Comparison of ENCODE assay signal across 8 mouse cellular contexts in genomic region chr10:123840061-123840751, GRCm38 (mm10).
DNase-seq lines count a peak whose midpoint lies in the region; ATAC-seq and TF ChIP-seq lines count a peak whose summit lies in the region.

No protein-coding gene starts in this region.

- H3K9ac ChIP-seq in heart, embryonic 14.5 days (ENCODE audit: low read length): no peak overlapping the region
- H3K9ac ChIP-seq in forebrain, embryonic 15.5 days (replicated peaks): no peak overlapping the region

- H3K36me3 ChIP-seq in heart, embryonic 14.5 days (ENCODE audit: control insufficient read depth, insufficient read depth, low read length): no peaks in the 10 kb centered on the region
- no peaks in the 10 kb centered on the region for H3K36me3 ChIP-seq in forebrain, embryonic 15.5 days

- peak overlapping the region; percentile 34 for H3K4me2 ChIP-seq in heart, embryonic 14.5 days (ENCODE audit: low read length)
- peak overlapping the region; percentile 27 for H3K4me2 ChIP-seq in forebrain, embryonic 15.5 days (replicated peaks)

- 26% methylated on average over 13 of the region's 13 CpGs for WGBS in heart, embryonic 14.5 days
- WGBS in forebrain, embryonic 15.5 days: 13% methylated on average over 13 of the region's 13 CpGs

- no peaks in the 10 kb centered on the region for H3K27me3 ChIP-seq in heart, embryonic 14.5 days (ENCODE audit: control insufficient read depth, insufficient read depth, low read length)
- H3K27me3 ChIP-seq in forebrain, embryonic 15.5 days: no peaks in the 10 kb centered on the region

- intact Hi-C loops in gastrocnemius, adult 2 months (cut with DNase I): no loop called here

- H3K9me3 ChIP-seq in heart, embryonic 14.5 days (ENCODE audit: control insufficient read depth, low read length): no peaks in the 10 kb centered on the region
- no peaks in the 10 kb centered on the region for H3K9me3 ChIP-seq in forebrain, embryonic 15.5 days

- H3K4me3 ChIP-seq in heart, embryonic 14.5 days (ENCODE audit: control insufficient read depth in 1 of 2, insufficient read depth in 1 of 2, low read depth in 1 of 2, low read length in 2 of 2): no peak overlapping the region
- H3K4me3 ChIP-seq in forebrain, embryonic 15.5 days: no peak overlapping the region
- H3K4me3 ChIP-seq in gastrocnemius, adult 2 months: no peak overlapping the region

- no peak overlapping the region for H3K27ac ChIP-seq in heart, embryonic 14.5 days (replicated peaks in 1 of 2; ENCODE audit: control insufficient read depth in 1 of 2, insufficient read depth in 1 of 2, low read depth in 2 of 2, low read length in 2 of 2)
- H3K27ac ChIP-seq in forebrain, embryonic 15.5 days (replicated peaks): peak overlapping the region; percentile 75
- H3K27ac ChIP-seq in gastrocnemius, adult 2 months: no peak overlapping the region

- TF ChIP-seq CTCF in gastrocnemius, adult 2 months (IDR thresholded peaks at IDR 0.05): no peak

- ATAC-seq in heart, embryonic 14.5 days (ENCODE audit: insufficient number of reproducible peaks, insufficient read depth, low FRiP score, low read depth): no peak
- ATAC-seq in forebrain, embryonic 15.5 days (replicated peaks): peak; percentile 93
- ATAC-seq in erythroblast, adult 5-6 weeks (replicated peaks; ENCODE audit: low FRiP score, poor library complexity, severe bottlenecking): no peak

- H3K4me1 ChIP-seq in heart, embryonic 14.5 days (ENCODE audit: control insufficient read depth in 2 of 2, insufficient read depth in 2 of 2, low read length in 2 of 2): peaks cover 2 to 6% of the 10 kb centered on the region in 2 experiments; a peak in 2 of 4 replicates
- H3K4me1 ChIP-seq in forebrain, embryonic 15.5 days: peaks cover 15% of the 10 kb centered on the region

- no peak for DNase-seq in heart, adult 9 months (ENCODE audit: low spot score in 2 of 2)
- peak; percentile 42 to 53 for DNase-seq in layer of hippocampus, postnatal 14 days (ENCODE audit: low spot score in 2 of 2)
- DNase-seq in right cerebral cortex, adult 18-20 months: peak; percentile 53
- no peak for DNase-seq in gastrocnemius, adult 2 months
- DNase-seq in thymus, postnatal 25 days: no peak

Comparison
In these comparisons a context has a peak if more than half of its experiments do, and no peak if none do; other contexts are left out.
1. DNase-seq: peak in layer of hippocampus, postnatal 14 days (2 of 2) and right cerebral cortex, adult 18-20 months (single experiment); none in heart, adult 9 months (0 of 2), gastrocnemius, adult 2 months (single experiment) and thymus, postnatal 25 days (single experiment).